Mouse (Mus musculus) midbrain, postnatal 0 days (tissue): Measurements from ENCODE around the gene Eif3f. TPM values are rescaled to one million over a fixed set of nuclear protein-coding genes. Genes with fewer than 3 reads are reported as not detected.

Experiments used
- ATAC-seq: fragments of 200-750 bp; cut with Nextera tagmentation; 2 replicates; pipeline ENCODE4 v1.8.0; 2017; ENCODE audit warnings: moderate number of reproducible peaks, mild to moderate bottlenecking, moderate TSS enrichment, moderate library complexity; ENCODE audit not compliant: low FRiP score
- DNase-seq: peaks from one replicate; pipeline ENCODE4 v3.0.0-alpha.2; 2015; ENCODE audit warnings: low spot score
- H3K27ac ChIP-seq: fragments of 300-500 bp; sonication (generic); 2 replicates; pipeline ENCODE4 v1.5.1; 2014; ENCODE audit warnings: low read depth, mild to moderate bottlenecking, low read length, mixed read lengths
- H3K27me3 ChIP-seq: fragments of 300-500 bp; sonication (generic); 2 replicates; pipeline ENCODE4 v1.6.1; 2014; ENCODE audit warnings: low read length, control low read depth, mixed read lengths; ENCODE audit not compliant: insufficient read depth
- H3K36me3 ChIP-seq: fragments of 300-500 bp; sonication (generic); 2 replicates; pipeline ENCODE4 v1.6.1; 2014; ENCODE audit warnings: low read length, control low read depth, mixed read lengths; ENCODE audit not compliant: insufficient read depth
- H3K4me1 ChIP-seq: fragments of 300-500 bp; sonication (generic); 2 replicates; pipeline ENCODE4 v1.6.1; 2014; ENCODE audit warnings: mild to moderate bottlenecking, control low read depth, antibody characterized with exemption, low read length, mixed read lengths; ENCODE audit not compliant: insufficient read depth
- H3K4me2 ChIP-seq: fragments of 300-500 bp; sonication (generic); 2 replicates; pipeline ENCODE4 v1.6.1; 2014; ENCODE audit warnings: low read depth, mild to moderate bottlenecking, low read length, mixed read lengths; ENCODE audit not compliant: poor library complexity, severe bottlenecking
- H3K4me3 ChIP-seq: fragments of 300-500 bp; sonication (generic); 2 replicates; pipeline ENCODE4 v1.5.1; 2014; ENCODE audit warnings: low read depth, mild to moderate bottlenecking, low read length, moderate library complexity
- H3K9ac ChIP-seq: fragments of 300-500 bp; sonication (generic); replicated peaks from 2 replicates; pipeline ENCODE4 v1.6.1; 2014; ENCODE audit warnings: mild to moderate bottlenecking, low read length, moderate library complexity, mixed read lengths; ENCODE audit not compliant: poor library complexity, severe bottlenecking
- H3K9me3 ChIP-seq: fragments of 300-500 bp; sonication (generic); 2 replicates; pipeline ENCODE4 v1.6.1; 2016; ENCODE audit warnings: low read length, control low read depth
- CTCF ChIP-seq: IDR thresholded peaks from 2 replicates; pipeline ENCODE4 v1.5.1; 2016; ENCODE audit warnings: antibody characterized with exemption, mild to moderate bottlenecking
- WGBS: fragments of 180-500 bp; shearing (Covaris S2); extraction: QIAGEN DNeasy Blood & Tissue Kit; methylation state at CpG from one replicate; pipeline ENCODE4 v1.1.7; 2014; 5-methylcytosine and 5-hydroxymethylcytosine counted together
- polyA plus RNA-seq: library from polyadenylated mRNA; unstranded; fragments of >200 nt; fragmentation: Nextera tagmentation; extraction: Ambion mirVana; gene quantifications from 2 replicates; pipeline ENCODE4 v1.2.1, GENCODE M21; 2015
- total RNA-seq: library from RNA; depleted of rRNA; stranded (reverse); fragments of >200 nt; gene quantifications from 2 replicates; pipeline ENCODE4 v1.2.3, GENCODE M21; 2014

The Eif3f gene
- total and polyA plus RNA-seq, 2 experiments from 2014 or later = 77.8 to 121 TPM

DNA sequence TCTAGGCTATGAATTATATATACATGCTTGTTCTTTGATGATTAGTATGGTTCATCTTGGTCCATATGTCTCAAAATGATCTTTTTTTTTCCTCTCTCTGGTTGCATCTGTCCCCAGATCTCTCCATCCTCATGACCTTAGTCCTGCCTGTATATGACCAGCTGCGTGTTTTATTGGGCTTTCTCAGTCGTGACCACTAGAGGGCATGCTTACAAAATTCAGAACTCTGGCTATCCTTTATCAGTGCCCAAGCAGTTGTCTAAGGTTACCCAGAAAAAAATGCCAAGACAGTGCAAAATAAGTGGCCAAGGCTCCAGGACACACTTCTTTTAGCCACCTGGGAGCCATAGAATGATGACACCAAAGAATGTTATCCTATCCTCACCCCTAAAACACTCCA is 9.8 kb downstream of the Eif3f start:
- peaks cover 35% of the 10 kb centered on the region for H3K36me3 ChIP-seq
- DNase-seq = peak; percentile 65
- H3K9ac ChIP-seq = no peak overlapping the region
- ATAC-seq = peak; percentile 64; the same call in 1 of the 2 replicates
- no peak overlapping the region for H3K4me2 ChIP-seq
- no peaks in the 10 kb centered on the region for H3K4me1 ChIP-seq
- TF ChIP-seq CTCF = peak; percentile 88
- no peaks in the 10 kb centered on the region for H3K9me3 ChIP-seq
- H3K27ac ChIP-seq = no peak overlapping the region
- 2% methylated on average over 2 of the region's 2 CpGs for WGBS
- H3K27me3 ChIP-seq = no peaks in the 10 kb centered on the region
- H3K4me3 ChIP-seq = no peak overlapping the region

GRCm38 (mm10) chr7:108948611-108949010 is 14.4 kb downstream of the Eif3f start:
- Histone ChIP-seq H3K27ac (no peak overlapping the region), H3K9me3 (no peaks in the 10 kb centered on the region), H3K4me2 (no peak overlapping the region), H3K4me1 (no peaks in the 10 kb centered on the region), H3K36me3 (no peaks in the 10 kb centered on the region), H3K9ac (no peak overlapping the region), H3K27me3 (peaks cover 9% of the 10 kb centered on the region; the same call in 1 of the 2 replicates), H3K4me3 (no peak overlapping the region)
- DNase-seq (no peak), ATAC-seq (no peak)
- no peak for TF ChIP-seq CTCF

- Histone ChIP-seq H3K9ac (no peak overlapping the region), H3K4me3 (no peak overlapping the region), H3K27me3 (peaks cover 9% of the 10 kb centered on the region; the same call in 1 of the 2 replicates), H3K9me3 (no peaks in the 10 kb centered on the region), H3K4me2 (no peak overlapping the region), H3K36me3 (no peaks in the 10 kb centered on the region), H3K27ac (no peak overlapping the region), H3K4me1 (no peaks in the 10 kb centered on the region)
- DNase-seq (no peak), ATAC-seq (no peak)
- TF ChIP-seq CTCF = no peak
- 28% methylated on average over 2 of the region's 2 CpGs for whole genome bisulfite sequencing
Measured at GRCm38 (mm10) chr7:108949301-108949700, 15.1 kb downstream of the Eif3f start.

DNA sequence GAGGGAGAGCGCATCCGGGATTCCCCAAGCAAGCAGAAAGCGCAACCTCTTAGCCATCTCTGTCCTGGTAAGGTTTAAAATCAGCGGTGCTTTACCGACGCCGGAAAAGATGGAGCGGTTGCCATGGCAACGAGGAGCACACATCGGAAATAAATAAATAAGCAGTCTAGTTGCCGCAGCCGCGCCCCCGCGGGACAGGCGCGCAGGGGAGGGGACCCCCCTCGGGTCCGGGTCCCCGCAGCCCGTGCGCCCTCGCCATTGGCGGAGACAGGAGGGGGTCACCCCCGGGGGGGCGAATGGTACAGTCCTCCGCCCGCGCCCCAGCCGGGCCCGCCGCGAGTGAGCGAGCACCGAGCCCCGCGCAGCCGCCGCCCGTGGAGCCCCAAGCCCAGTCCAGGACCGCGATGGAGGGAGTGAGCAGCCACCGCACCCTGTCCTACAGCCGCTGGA is 16.1 kb downstream of the Eif3f start, which contains the start of gene Tub:
Tub (plus strand) TSS at position 27 of the 450 bp plus-strand sequence.
- peak; percentile 86 for ATAC-seq
- Histone ChIP-seq H3K9me3 (no peaks in the 10 kb centered on the region), H3K4me1 (no peaks in the 10 kb centered on the region), H3K4me3 (peak within 1 kb of the TSS; percentile 52), H3K27ac (peak within 1 kb of the TSS; percentile 87), H3K36me3 (no peaks in the 10 kb centered on the region), H3K9ac (peak within 1 kb of the TSS; percentile 70), H3K4me2 (peak within 1 kb of the TSS; percentile 83), H3K27me3 (peaks cover 9% of the 10 kb centered on the region; the same call in 1 of the 2 replicates)
- DNase-seq = peak; percentile 87
- under 1% methylated on average over 37 of the region's 44 CpGs for WGBS
- no peak for TF ChIP-seq CTCF

DNA sequence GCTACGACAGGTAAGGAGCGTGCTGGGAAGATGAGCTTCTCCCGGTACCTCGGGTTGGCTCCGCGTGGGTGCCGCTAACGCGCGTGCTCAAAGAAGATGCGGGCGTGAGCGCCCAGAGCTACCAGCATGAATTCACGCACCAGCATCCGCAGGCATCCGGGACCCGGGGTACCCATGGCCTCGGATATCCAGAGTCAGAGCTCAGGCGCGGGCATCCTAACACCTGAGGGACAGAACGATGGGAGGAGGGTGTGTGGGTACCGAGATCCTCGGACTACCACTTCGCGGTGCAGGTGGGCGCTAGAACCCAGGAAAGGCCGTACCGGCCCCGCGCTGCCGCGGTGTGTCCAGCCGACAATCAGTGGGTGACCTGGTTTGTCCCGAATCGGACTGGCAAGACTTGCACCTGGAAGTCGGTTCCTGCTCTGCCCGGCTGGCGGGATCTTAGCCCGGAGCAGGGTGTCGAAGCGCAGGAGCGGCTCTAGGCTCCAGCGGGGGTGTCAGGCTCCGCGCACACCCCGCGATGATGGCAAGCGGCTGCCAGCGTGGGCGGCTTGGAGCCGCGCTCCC is 16.6 kb downstream of the Eif3f start:
- WGBS = 1% methylated on average over 52 of the region's 52 CpGs
- TF ChIP-seq CTCF = no peak
- H3K36me3 ChIP-seq = no peaks in the 10 kb centered on the region
- peak; percentile 44 for DNase-seq
- H3K9ac ChIP-seq = peak overlapping the region; percentile 70
- ATAC-seq = peak; percentile 80
- H3K4me1 ChIP-seq = no peaks in the 10 kb centered on the region
- peaks cover 9% of the 10 kb centered on the region; the same call in 1 of the 2 replicates for H3K27me3 ChIP-seq
- peak overlapping the region; percentile 52 for H3K4me3 ChIP-seq
- no peaks in the 10 kb centered on the region for H3K9me3 ChIP-seq
- peak overlapping the region; percentile 87 for H3K27ac ChIP-seq
- peak overlapping the region; percentile 83 for H3K4me2 ChIP-seq

DNA sequence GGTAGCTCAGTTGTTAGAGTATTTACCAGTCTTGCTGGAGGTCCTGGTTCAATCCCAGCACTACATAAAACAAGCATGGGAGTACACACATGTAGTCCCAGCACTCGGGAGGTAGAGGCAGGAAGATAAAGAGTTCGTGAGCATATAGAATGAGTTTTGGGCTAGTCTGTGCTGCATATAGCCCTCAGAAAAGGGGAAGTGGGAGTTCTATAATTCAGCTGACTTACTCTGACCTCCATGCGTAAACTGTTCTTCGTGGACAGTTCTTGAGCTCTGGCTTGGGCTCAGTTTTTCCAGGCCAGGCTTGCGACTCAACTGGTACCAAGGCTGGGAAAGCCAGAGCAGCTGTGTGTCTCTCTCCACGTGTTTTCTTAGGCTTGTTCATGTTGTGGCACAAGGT is 18.6 kb downstream of the Eif3f start:
- H3K4me2 ChIP-seq = no peak overlapping the region
- no peak overlapping the region for H3K9ac ChIP-seq
- DNase-seq (no peak), ATAC-seq (no peak)
- H3K27me3 ChIP-seq = peaks cover 9% of the 10 kb centered on the region; the same call in 1 of the 2 replicates
- TF ChIP-seq CTCF = no peak
- H3K4me1 ChIP-seq = no peaks in the 10 kb centered on the region
- H3K27ac ChIP-seq = no peak overlapping the region
- no peaks in the 10 kb centered on the region for H3K9me3 ChIP-seq
- no peak overlapping the region for H3K4me3 ChIP-seq
- 82% methylated on average over 6 of the region's 6 CpGs for WGBS
- no peaks in the 10 kb centered on the region for H3K36me3 ChIP-seq
